24 mouse cellular contexts compared by ENCODE assay signal in the genomic region with DNA sequence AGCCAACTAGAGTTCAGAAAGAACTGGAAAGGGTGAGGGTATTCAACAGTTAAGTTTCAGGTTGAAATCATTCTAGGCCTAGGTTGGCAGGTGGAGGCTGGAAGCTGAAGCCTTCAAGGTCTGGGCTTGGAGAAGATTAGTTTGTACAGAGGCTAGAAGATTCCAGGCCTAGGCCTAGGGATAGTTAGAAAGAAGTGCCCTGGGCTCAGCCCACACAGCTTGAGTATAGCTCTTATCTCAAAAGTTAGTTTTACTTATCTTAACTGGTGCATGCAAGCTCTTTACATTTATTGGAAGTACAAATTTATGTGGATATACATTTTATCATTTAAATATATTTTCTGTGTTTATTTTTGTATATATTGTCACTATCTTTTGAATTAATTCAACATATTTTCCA. TPM values are rescaled to one million over a fixed set of nuclear protein-coding genes. Genes with fewer than 3 reads are reported as not detected.
DNase-seq lines count a peak whose midpoint lies in the region; ATAC-seq and TF ChIP-seq lines count a peak whose summit lies in the region.
"Had no signal": no experiment of that assay in that cellular context is flagged by ENCODE, and none has a peak within 500 bp of the region (broad histone marks: within the 10 kb centered on the region; RNA-seq: fewer than 3 reads in every experiment).

No protein-coding gene starts in this region.

- no peak for TF ChIP-seq EP300 in MEL (IDR thresholded peaks at IDR 0.05; ENCODE audit: low read depth in 1 of 2, low read length in 2 of 2)

- no peak overlapping the region for H3K4me3 ChIP-seq in MEL (ENCODE audit: control insufficient read depth in 1 of 2, insufficient read depth in 1 of 2, low read depth in 2 of 2, low read length in 2 of 2)
- H3K4me3 ChIP-seq in liver, embryonic 12.5 days: no peak overlapping the region
- no peak overlapping the region for H3K4me3 ChIP-seq in liver, embryonic 15.5 days (replicated peaks)
- H3K4me3 ChIP-seq: embryonic facial prominence, embryonic 12.5 days; embryonic facial prominence, embryonic 15.5 days; gastrocnemius, adult 2 months; heart, embryonic 12.5 days; heart, embryonic 15.5 days had no signal

- no peak for TF ChIP-seq CTCF in MEL (IDR thresholded peaks at IDR 0.05 in 2 of 3, conservative IDR thresholded peaks at IDR 0.05 in 1 of 3; ENCODE audit: control insufficient read depth in 1 of 3, insufficient read depth in 1 of 3, low read depth in 2 of 3, low read length in 3 of 3, poor library complexity in 1 of 3, severe bottlenecking in 1 of 3)

- H3K9ac ChIP-seq in MEL (ENCODE audit: control insufficient read depth, low read depth, low read length, poor library complexity, severe bottlenecking): no peak overlapping the region
- H3K9ac ChIP-seq in liver, embryonic 12.5 days: no peak overlapping the region
- no peak overlapping the region for H3K9ac ChIP-seq in liver, embryonic 15.5 days
- H3K9ac ChIP-seq: embryonic facial prominence, embryonic 12.5 days; embryonic facial prominence, embryonic 15.5 days; forebrain, postnatal 0 days; heart, embryonic 12.5 days; heart, embryonic 15.5 days; hindbrain, embryonic 14.5 days had no signal

- H3K4me1 ChIP-seq in MEL (ENCODE audit: control insufficient read depth in 1 of 2, insufficient read depth in 2 of 2, low read length in 2 of 2): no peaks in the 10 kb centered on the region; a peak in 1 of 4 replicates
- H3K4me1 ChIP-seq in liver, embryonic 12.5 days: peaks cover 48% of the 10 kb centered on the region
- H3K4me1 ChIP-seq in liver, embryonic 15.5 days (replicated peaks): peaks cover 41% of the 10 kb centered on the region

- no peaks in the 10 kb centered on the region for H3K79me2 ChIP-seq in MEL (ENCODE audit: control insufficient read depth, insufficient read depth, low read length, poor library complexity)

- H3K27me3 ChIP-seq in MEL (ENCODE audit: control insufficient read depth in 1 of 2, insufficient read depth in 2 of 2, low read length in 2 of 2): no peaks in the 10 kb centered on the region
- H3K27me3 ChIP-seq in liver, embryonic 12.5 days (replicated peaks): no peaks in the 10 kb centered on the region
- no peaks in the 10 kb centered on the region for H3K27me3 ChIP-seq in liver, embryonic 15.5 days
- H3K27me3 ChIP-seq: embryonic facial prominence, embryonic 12.5 days; embryonic facial prominence, embryonic 15.5 days; heart, embryonic 12.5 days; heart, embryonic 15.5 days had no signal

- TF ChIP-seq RAD21 in MEL (IDR thresholded peaks at IDR 0.05; ENCODE audit: low read depth, low read length): no peak

- no peak overlapping the region for H3K4me2 ChIP-seq in liver, embryonic 12.5 days
- H3K4me2 ChIP-seq in liver, embryonic 15.5 days: no peak overlapping the region
- H3K4me2 ChIP-seq: embryonic facial prominence, embryonic 12.5 days; embryonic facial prominence, embryonic 15.5 days; heart, embryonic 12.5 days; heart, embryonic 15.5 days; hindbrain, embryonic 14.5 days had no signal

- H3K36me3 ChIP-seq in MEL (ENCODE audit: control insufficient read depth in 1 of 2, insufficient read depth in 2 of 2, low read length in 2 of 2): 0 out of 4 replicates have a peak, but pooled peaks cover 0 to 2% of the 10 kb centered on the region in 2 experiments
- peaks cover 16% of the 10 kb centered on the region for H3K36me3 ChIP-seq in liver, embryonic 12.5 days
- no peaks in the 10 kb centered on the region for H3K36me3 ChIP-seq in liver, embryonic 15.5 days (replicated peaks)
- H3K36me3 ChIP-seq: embryonic facial prominence, embryonic 12.5 days; embryonic facial prominence, embryonic 15.5 days; heart, embryonic 15.5 days had no signal

- TF ChIP-seq POLR2A in MEL (IDR thresholded peaks at IDR 0.05; ENCODE audit: control insufficient read depth in 1 of 2, insufficient read depth in 1 of 2, low read depth in 1 of 2, low read length in 2 of 2, poor library complexity in 1 of 2): no peak

- H3K9me3 ChIP-seq in MEL (replicated peaks; ENCODE audit: insufficient read depth, low read length): no peaks in the 10 kb centered on the region
- peaks cover 6% of the 10 kb centered on the region; the same call in 1 of the 2 replicates for H3K9me3 ChIP-seq in liver, embryonic 12.5 days (replicated peaks)
- 0 out of 2 replicates have a peak, but pooled peaks cover 6% of the 10 kb centered on the region for H3K9me3 ChIP-seq in liver, embryonic 15.5 days (replicated peaks)
- H3K9me3 ChIP-seq: heart, embryonic 15.5 days had no signal

- no peak for DNase-seq in MEL (ENCODE audit: low read depth, low spot score)
- no peak for DNase-seq in adrenal gland, adult (ENCODE audit: inconsistent age in 2 of 2, low spot score in 1 of 2)
- no peak for DNase-seq in spleen, adult 12 weeks (ENCODE audit: low spot score)
- DNase-seq in heart, adult 8-10 months (ENCODE audit: low spot score): no peak
- DNase-seq: adrenal gland, postnatal 36 days; cerebellum, adult 18-20 months; cerebellum, adult 9-11 months; cerebellum, postnatal 25 days; forebrain, postnatal 0 days; gastrocnemius, adult 2 months; gastrocnemius, postnatal 14 days; heart, postnatal 10 days; heart, postnatal 36 days had no signal

- ATAC-seq in liver, embryonic 12.5 days: peak; percentile 61; the same call in 1 of the 2 replicates
- ATAC-seq in liver, embryonic 15.5 days (ENCODE audit: insufficient read depth): peak; percentile 40; the same call in 1 of the 2 replicates
- ATAC-seq: activated CD4-positive, CD25-positive, alpha-beta regulatory T cell, adult 4 months; CD4-positive, CD25-positive, alpha-beta regulatory T cell, adult 4 months; forebrain, embryonic 14.5 days; forebrain, postnatal 0 days; hindbrain, postnatal 0 days had no signal

- H3K27ac ChIP-seq in MEL (ENCODE audit: control insufficient read depth, low read depth, low read length): no peak overlapping the region
- H3K27ac ChIP-seq in liver, embryonic 12.5 days: no peak overlapping the region
- no peak overlapping the region for H3K27ac ChIP-seq in liver, embryonic 15.5 days (replicated peaks)
- H3K27ac ChIP-seq: embryonic facial prominence, embryonic 12.5 days; embryonic facial prominence, embryonic 15.5 days; gastrocnemius, adult 2 months; heart, embryonic 15.5 days; hindbrain, embryonic 14.5 days; hindbrain, postnatal 0 days had no signal

TF ChIP-seq in MEL, 35 proteins besides CTCF, POLR2A, EP300 and RAD21:
- 0 out of 2 replicates have a peak, but pooled peaks have one; percentile 37 for TF ChIP-seq GATA1 (IDR thresholded peaks at IDR 0.05; ENCODE audit: low read depth, low read length)
- no peak for TF ChIP-seq USF1 (IDR thresholded peaks at IDR 0.05; ENCODE audit: low read depth, low read length)
- TF ChIP-seq BHLHE40 (IDR thresholded peaks at IDR 0.05; ENCODE audit: borderline replicate concordance, low read depth, low read length): no peak
- no peak for TF ChIP-seq ZKSCAN1 (IDR thresholded peaks at IDR 0.05; ENCODE audit: low read depth, low read length)
- TF ChIP-seq ETS1 (IDR thresholded peaks at IDR 0.05; ENCODE audit: low read depth, low read length): no peak
- no peak for TF ChIP-seq ZC3H11A (IDR thresholded peaks at IDR 0.05; ENCODE audit: low read depth, low read length)
- TF ChIP-seq UBTF (IDR thresholded peaks at IDR 0.05; ENCODE audit: borderline replicate concordance, insufficient read depth, low read depth, low read length): no peak
- TF ChIP-seq ZMIZ1 (IDR thresholded peaks at IDR 0.05; ENCODE audit: low read depth, low read length): no peak

RNA-seq across cellular contexts. Expression of a gene that starts 21.4 kb away (rescaled TPM):
- 7.7 and 11.6 TPM in 2 replicates for total RNA-seq in MEL (2012; rRNA removed)
- 10 to 100 TPM in 1 of 2 experiments, not detected in 1; 14.6 TPM for polyA plus RNA-seq in MEL (2012; ENCODE audit: insufficient read depth in 1 of 2, insufficient read length in 2 of 2, low read depth in 1 of 2, low replicate concordance in 2 of 2, missing spikeins in 1 of 2)
- 13.5 and 13.8 TPM in 2 replicates for polyA plus RNA-seq in liver, embryonic 12.5 days (2016; fragmentation: Nextera tagmentation; extraction: Ambion mirVana)
- 8.8 and 9.2 TPM in 2 replicates for polyA plus RNA-seq in liver, embryonic 15.5 days (2015; fragmentation: Nextera tagmentation; extraction: Ambion mirVana)
- 10 to 100 TPM; 38.6 to 47.9 (median 44.9) TPM for total RNA-seq in heart, adult 8-10 months (2022)
